Mouse (Mus musculus) stomach, embryonic 14.5 days (tissue): ENCODE results near the gene Retsat. TPM values are rescaled to one million over a fixed set of nuclear protein-coding genes. Genes with fewer than 3 reads are reported as not detected.

ENCODE experiments used
- ATAC-seq: fragments of 200-750 bp; cut with Nextera tagmentation; 2 replicates; pipeline ENCODE4 v1.8.0; 2017; ENCODE audit warnings: low read depth, moderate TSS enrichment; ENCODE audit not compliant: insufficient number of reproducible peaks, insufficient read depth, low FRiP score
- H3K27ac ChIP-seq: fragments of 300-500 bp; sonication (generic); 2 replicates; pipeline ENCODE4 v1.5.1; 2014; ENCODE audit warnings: mild to moderate bottlenecking, low read length, moderate library complexity, mixed read lengths
- H3K27me3 ChIP-seq: fragments of 300-500 bp; sonication (generic); 2 replicates; pipeline ENCODE4 v1.6.1; 2014; ENCODE audit warnings: low read length, control low read depth, mixed read lengths; ENCODE audit not compliant: control insufficient read depth, insufficient read depth
- H3K36me3 ChIP-seq: fragments of 300-500 bp; sonication (generic); 2 replicates; pipeline ENCODE4 v1.6.1; 2014; ENCODE audit warnings: mild to moderate bottlenecking, control low read depth, low read length, moderate library complexity, mixed read lengths; ENCODE audit not compliant: control insufficient read depth, insufficient read depth
- H3K4me1 ChIP-seq: fragments of 300-500 bp; sonication (generic); 2 replicates; pipeline ENCODE4 v1.6.1; 2014; ENCODE audit warnings: low read length, control low read depth, mixed read lengths; ENCODE audit not compliant: control insufficient read depth, insufficient read depth
- H3K4me2 ChIP-seq: fragments of 300-500 bp; sonication (generic); replicated peaks from 2 replicates; pipeline ENCODE4 v1.6.1; 2014; ENCODE audit warnings: low read depth, low read length, control low read depth
- H3K4me3 ChIP-seq: fragments of 300-500 bp; sonication (generic); 2 replicates; pipeline ENCODE4 v1.5.1; 2014; ENCODE audit warnings: low read depth, low read length, control low read depth
- H3K9ac ChIP-seq: fragments of 300-500 bp; sonication (generic); replicated peaks from 2 replicates; pipeline ENCODE4 v1.6.1; 2014; ENCODE audit warnings: low read depth, mild to moderate bottlenecking, control low read depth, low read length, moderate library complexity, mixed read lengths
- H3K9me3 ChIP-seq: fragments of 300-500 bp; sonication (generic); 2 replicates; pipeline ENCODE4 v1.6.1; 2016; ENCODE audit warnings: low read depth, low read length, control low read depth; ENCODE audit not compliant: control insufficient read depth
- WGBS: fragments of 180-500 bp; shearing (Covaris S2); extraction: QIAGEN DNeasy Blood & Tissue Kit; methylation state at CpG from one replicate; pipeline ENCODE4 v1.1.7; 2014; 5-methylcytosine and 5-hydroxymethylcytosine counted together
- polyA plus RNA-seq: library from polyadenylated mRNA; unstranded; fragments of >200 nt; fragmentation: Nextera tagmentation; extraction: Ambion mirVana; gene quantifications from 2 replicates; pipeline ENCODE4 v1.2.1, GENCODE M21; 2014

Retsat gene
- polyA plus RNA-seq, 1 experiment from 2014 or later = 21.9 TPM

- no peak overlapping the region for H3K4me2 ChIP-seq
- H3K9me3 ChIP-seq = no peaks in the 10 kb centered on the region
- peak overlapping the region; percentile 12; the same call in 1 of the 2 replicates for H3K27ac ChIP-seq
- no peak overlapping the region for H3K4me3 ChIP-seq
- ATAC-seq = no peak
- 49% methylated on average over 7 of the region's 7 CpGs for WGBS
- no peak overlapping the region for H3K9ac ChIP-seq
- H3K36me3 ChIP-seq = no peaks in the 10 kb centered on the region
- no peaks in the 10 kb centered on the region for H3K27me3 ChIP-seq
- peaks cover 47% of the 10 kb centered on the region for H3K4me1 ChIP-seq
Measured at GRCm38 (mm10) chr6:72653419-72653818, 55.1 kb downstream of the Retsat start.

GRCm38 (mm10) chr6:72654355-72654754, 56.1 kb downstream of the Retsat start:
- Histone ChIP-seq H3K9me3 (no peaks in the 10 kb centered on the region), H3K27ac (peak overlapping the region; percentile 92), H3K36me3 (no peaks in the 10 kb centered on the region), H3K4me1 (peaks cover 48% of the 10 kb centered on the region), H3K27me3 (no peaks in the 10 kb centered on the region), H3K4me3 (no peak overlapping the region), H3K4me2 (no peak overlapping the region), H3K9ac (no peak overlapping the region)
- 85% methylated on average over 6 of the region's 6 CpGs for WGBS
- no peak for ATAC-seq

- H3K27ac ChIP-seq = peak overlapping the region; percentile 92
- H3K27me3 ChIP-seq = no peaks in the 10 kb centered on the region
- peaks cover 52% of the 10 kb centered on the region for H3K4me1 ChIP-seq
- H3K9ac ChIP-seq = no peak overlapping the region
- H3K36me3 ChIP-seq = no peaks in the 10 kb centered on the region
- 24% methylated on average over 20 of the region's 20 CpGs for WGBS
- H3K4me3 ChIP-seq = peak overlapping the region; percentile 5; the same call in 1 of the 2 replicates
- H3K9me3 ChIP-seq = no peaks in the 10 kb centered on the region
- ATAC-seq = peak; percentile 87
- H3K4me2 ChIP-seq = peak overlapping the region; percentile 40
Measured at GRCm38 (mm10) chr6:72655309-72656052, 57.2 kb downstream of the Retsat start.

GRCm38 (mm10) chr6:72656053-72656442, 57.8 kb downstream of the Retsat start:
- no peaks in the 10 kb centered on the region for H3K9me3 ChIP-seq
- peak overlapping the region; percentile 5; the same call in 1 of the 2 replicates for H3K4me3 ChIP-seq
- peak overlapping the region; percentile 40 for H3K4me2 ChIP-seq
- ATAC-seq = no peak
- no peaks in the 10 kb centered on the region for H3K27me3 ChIP-seq
- H3K4me1 ChIP-seq = peaks cover 53% of the 10 kb centered on the region
- no peak overlapping the region for H3K9ac ChIP-seq
- WGBS = 64% methylated on average over 7 of the region's 7 CpGs
- H3K27ac ChIP-seq = peak overlapping the region; percentile 92
- no peaks in the 10 kb centered on the region for H3K36me3 ChIP-seq

GRCm38 (mm10) chr6:72658006-72658405, 59.7 kb downstream of the Retsat start:
- Histone ChIP-seq H3K9me3 (no peaks in the 10 kb centered on the region), H3K4me3 (no peak overlapping the region), H3K27me3 (no peaks in the 10 kb centered on the region), H3K4me1 (peaks cover 57% of the 10 kb centered on the region), H3K27ac (no peak overlapping the region), H3K9ac (no peak overlapping the region), H3K36me3 (no peaks in the 10 kb centered on the region), H3K4me2 (no peak overlapping the region)
- WGBS = 57% methylated on average over 3 of the region's 3 CpGs
- no peak for ATAC-seq

Other genes starting within 250 kb of the Retsat start
- 13.8 and 15.3 TPM in 2 replicates for gene Tmem150a, start 243.0 kb upstream of the Retsat start, polyA plus RNA-seq
- gene Rnf181, start 231.5 kb upstream of the Retsat start, polyA plus RNA-seq = 106 and 109 TPM in 2 replicates
- gene Vamp5, start 218.0 kb upstream of the Retsat start, polyA plus RNA-seq = 22.6 and 26.3 TPM in 2 replicates
- 194 and 206 TPM in 2 replicates for gene Vamp8, start 207.8 kb upstream of the Retsat start, polyA plus RNA-seq
- gene Ggcx, start 184.2 kb upstream of the Retsat start, polyA plus RNA-seq = 23.2 TPM in 2 replicates
- 333 and 352 TPM in 2 replicates for gene Mat2a, start 158.9 kb upstream of the Retsat start, polyA plus RNA-seq
- gene Sh2d6, start 76.8 kb upstream of the Retsat start, polyA plus RNA-seq = 0.32 TPM in 1 of 2 replicates, not detected in the other
- 82.6 and 85.0 TPM in 2 replicates for gene Capg, start 54.1 kb upstream of the Retsat start, polyA plus RNA-seq
- 19.0 and 19.1 TPM in 2 replicates for gene Elmod3, start 62 bp upstream of the Retsat start, polyA plus RNA-seq
- 38.9 and 39.3 TPM in 2 replicates for gene Tgoln1, start 18.5 kb downstream of the Retsat start, polyA plus RNA-seq
- 35.1 and 39.0 TPM in 2 replicates for gene Tcf7l1, start 190.8 kb downstream of the Retsat start, polyA plus RNA-seq